Comparison of ENCODE assay signal across 8 mouse cellular contexts in genomic region chr8:126267118-126267517, GRCm38 (mm10). TPM values are rescaled to one million over a fixed set of nuclear protein-coding genes. Genes with fewer than 3 reads are reported as not detected.
DNase-seq lines count a peak whose midpoint lies in the region; ATAC-seq lines count a peak whose summit lies in the region.

No protein-coding gene starts in this region.

- no peaks in the 10 kb centered on the region for H3K9me3 ChIP-seq in liver, embryonic 11.5 days (ENCODE audit: control insufficient read depth, low read length)

- 18% methylated on average over 8 of the region's 8 CpGs for WGBS in liver, embryonic 11.5 days

- no peak for ATAC-seq in liver, embryonic 11.5 days (replicated peaks; ENCODE audit: low FRiP score)
- ATAC-seq in megakaryocyte progenitor cell, adult 5-6 weeks (replicated peaks; ENCODE audit: poor library complexity): peak; percentile 55
- no peak for ATAC-seq in granulocyte monocyte progenitor cell, adult 5-6 weeks (replicated peaks; ENCODE audit: poor library complexity, severe bottlenecking)

- H3K4me1 ChIP-seq in liver, embryonic 11.5 days (replicated peaks; ENCODE audit: control insufficient read depth, insufficient read depth, low read length): no peaks in the 10 kb centered on the region

- no peak overlapping the region for H3K9ac ChIP-seq in liver, embryonic 11.5 days (ENCODE audit: low read depth, low read length)

- H3K27ac ChIP-seq in liver, embryonic 11.5 days (ENCODE audit: low read depth, low read length): no peak overlapping the region

- DNase-seq in liver: peak; percentile 4
- no peak for DNase-seq in liver, embryonic 11.5 days (ENCODE audit: low spot score)
- peak; percentile 66 for DNase-seq in adrenal gland, postnatal 14 days
- peak; percentile 28 to 38 for DNase-seq in cerebellum, postnatal 36 days
- no peak for DNase-seq in spleen, postnatal 36 days (ENCODE audit: low spot score in 2 of 2)
- DNase-seq in spleen, postnatal 14 days (ENCODE audit: low spot score in 2 of 2): no peak

- no peaks in the 10 kb centered on the region for H3K36me3 ChIP-seq in liver, embryonic 11.5 days (ENCODE audit: control insufficient read depth, insufficient read depth, low read length)

- H3K4me2 ChIP-seq in liver, embryonic 11.5 days: no peak overlapping the region

- no peak overlapping the region for H3K4me3 ChIP-seq in liver, embryonic 11.5 days (ENCODE audit: low read depth, low read length)

- no peaks in the 10 kb centered on the region for H3K27me3 ChIP-seq in liver, embryonic 11.5 days (replicated peaks; ENCODE audit: control insufficient read depth, insufficient read depth, low read length)

RNA-seq across cellular contexts. Expression of gene Slc35f3, which starts 31.2 kb away (rescaled TPM):
- 0.07 TPM in 1 of 2 replicates, not detected in the other for polyA plus RNA-seq in liver, embryonic 11.5 days (2014; fragmentation: Nextera tagmentation; extraction: Ambion mirVana)
- total RNA-seq in adrenal gland, postnatal 14 days (2021): 1.2 and 1.3 TPM in 2 replicates
- not detected in 2 replicates for total RNA-seq in megakaryocyte progenitor cell, adult 5-6 weeks (2015)
- not detected in 2 replicates for total RNA-seq in megakaryocyte progenitor cell, adult 5-6 weeks (2017)
- total RNA-seq in granulocyte monocyte progenitor cell, adult 5-6 weeks (2014; fragmentation: Nextera tagmentation): not detected in 2 replicates
- not detected in 2 replicates for total RNA-seq in granulocyte monocyte progenitor cell, adult 5-6 weeks (2017)

Comparison
In these comparisons a context has a peak if more than half of its experiments do, and no peak if none do; other contexts are left out.
1. DNase-seq: peak in liver (single experiment), adrenal gland, postnatal 14 days (single experiment) and cerebellum, postnatal 36 days (2 of 2); none in liver, embryonic 11.5 days (single experiment), spleen, postnatal 36 days (0 of 2) and spleen, postnatal 14 days (0 of 2).